Mouse (Mus musculus): ENCODE results near the gene Abcc2. TPM values are rescaled to one million over a fixed set of nuclear protein-coding genes. Genes with fewer than 3 reads are reported as not detected.
A peak's percentile ranks its signal among the peaks of the same experiment; 100 is the strongest.

The Abcc2 gene
- polyA plus RNA-seq, 1 experiment, result 0.75 TPM

GRCm38 (mm10) chr19:43809331-43809730 lies 27.3 kb downstream of the Abcc2 start:
- 45% methylated on average over 4 of the region's 4 CpGs for WGBS
- no peak overlapping the region for H3K4me3 ChIP-seq (replicated peaks; ENCODE audit: control insufficient read depth, low read depth, low read length)
- peaks cover 6% of the 10 kb centered on the region for H3K4me1 ChIP-seq (ENCODE audit: control insufficient read depth, insufficient read depth, low read length)
- TF ChIP-seq CTCF (IDR thresholded peaks at IDR 0.05; ENCODE audit: control insufficient read depth, insufficient read depth, low read length) (no peak), POLR2A (IDR thresholded peaks at IDR 0.05; ENCODE audit: borderline replicate concordance, control insufficient read depth, low read depth, low read length) (no peak)
- no peak overlapping the region for H3K27ac ChIP-seq (ENCODE audit: control insufficient read depth, insufficient read depth, low read depth, low read length, poor library complexity)

GRCm38 (mm10) chr19:43811419-43811818 lies 29.4 kb downstream of the Abcc2 start:
- no peak overlapping the region for H3K27ac ChIP-seq (ENCODE audit: control insufficient read depth, insufficient read depth, low read depth, low read length, poor library complexity)
- H3K4me3 ChIP-seq (replicated peaks; ENCODE audit: control insufficient read depth, low read depth, low read length), result no peak overlapping the region
- TF ChIP-seq POLR2A (IDR thresholded peaks at IDR 0.05; ENCODE audit: borderline replicate concordance, control insufficient read depth, low read depth, low read length) (no peak), CTCF (IDR thresholded peaks at IDR 0.05; ENCODE audit: control insufficient read depth, insufficient read depth, low read length) (no peak)
- peaks cover 6% of the 10 kb centered on the region for H3K4me1 ChIP-seq (ENCODE audit: control insufficient read depth, insufficient read depth, low read length)
- WGBS, result 76% methylated on average over 4 of the region's 4 CpGs

- Histone ChIP-seq H3K4me1 (ENCODE audit: control insufficient read depth, insufficient read depth, low read length) (peaks cover 6% of the 10 kb centered on the region), H3K4me3 (replicated peaks; ENCODE audit: control insufficient read depth, low read depth, low read length) (no peak overlapping the region), H3K27ac (ENCODE audit: control insufficient read depth, insufficient read depth, low read depth, low read length, poor library complexity) (no peak overlapping the region)
- 86% methylated on average over 10 of the region's 10 CpGs for WGBS
- TF ChIP-seq POLR2A (IDR thresholded peaks at IDR 0.05; ENCODE audit: borderline replicate concordance, control insufficient read depth, low read depth, low read length), result no peak
- TF ChIP-seq CTCF (IDR thresholded peaks at IDR 0.05; ENCODE audit: control insufficient read depth, insufficient read depth, low read length), result no peak
These were observed 31.3 kb downstream of the Abcc2 start for GRCm38 (mm10) chr19:43813315-43813714.

GRCm38 (mm10) chr19:43815661-43816414 lies 33.8 kb downstream of the Abcc2 start:
- H3K4me3 ChIP-seq (replicated peaks; ENCODE audit: control insufficient read depth, low read depth, low read length), result peak overlapping the region; percentile 35
- H3K4me1 ChIP-seq (ENCODE audit: control insufficient read depth, insufficient read depth, low read length), result peaks cover 3% of the 10 kb centered on the region; the same call in 1 of the 2 replicates
- 26% methylated on average over 14 of the region's 14 CpGs for WGBS
- H3K27ac ChIP-seq (ENCODE audit: control insufficient read depth, insufficient read depth, low read depth, low read length, poor library complexity), result no peak overlapping the region
- TF ChIP-seq CTCF (IDR thresholded peaks at IDR 0.05; ENCODE audit: control insufficient read depth, insufficient read depth, low read length) (no peak), POLR2A (IDR thresholded peaks at IDR 0.05; ENCODE audit: borderline replicate concordance, control insufficient read depth, low read depth, low read length) (no peak)

- WGBS, result 70% methylated on average over 8 of the region's 8 CpGs
- no peak overlapping the region for H3K4me3 ChIP-seq (replicated peaks; ENCODE audit: control insufficient read depth, low read depth, low read length)
- H3K4me1 ChIP-seq (ENCODE audit: control insufficient read depth, insufficient read depth, low read length), result no peaks in the 10 kb centered on the region
- no peak for TF ChIP-seq CTCF (IDR thresholded peaks at IDR 0.05; ENCODE audit: control insufficient read depth, insufficient read depth, low read length)
- TF ChIP-seq POLR2A (IDR thresholded peaks at IDR 0.05; ENCODE audit: borderline replicate concordance, control insufficient read depth, low read depth, low read length), result no peak
- H3K27ac ChIP-seq (ENCODE audit: control insufficient read depth, insufficient read depth, low read depth, low read length, poor library complexity), result no peak overlapping the region
These were observed 44.9 kb downstream of the Abcc2 start for GRCm38 (mm10) chr19:43826855-43827254.

GRCm38 (mm10) chr19:43832425-43833069 lies 50.6 kb downstream of the Abcc2 start:
- H3K27ac ChIP-seq (ENCODE audit: control insufficient read depth, insufficient read depth, low read depth, low read length, poor library complexity), result no peak overlapping the region; the same call in 1 of the 2 replicates
- no peak for TF ChIP-seq POLR2A (IDR thresholded peaks at IDR 0.05; ENCODE audit: borderline replicate concordance, control insufficient read depth, low read depth, low read length)
- peak; percentile 95 for TF ChIP-seq CTCF (IDR thresholded peaks at IDR 0.05; ENCODE audit: control insufficient read depth, insufficient read depth, low read length)
- no peaks in the 10 kb centered on the region; the same call in 1 of the 2 replicates for H3K4me1 ChIP-seq (ENCODE audit: control insufficient read depth, insufficient read depth, low read length)
- H3K4me3 ChIP-seq (replicated peaks; ENCODE audit: control insufficient read depth, low read depth, low read length), result no peak overlapping the region
- 33% methylated on average over 21 of the region's 21 CpGs for WGBS

GRCm38 (mm10) chr19:43843184-43843583 lies 61.2 kb downstream of the Abcc2 start:
- TF ChIP-seq CTCF (IDR thresholded peaks at IDR 0.05; ENCODE audit: control insufficient read depth, insufficient read depth, low read length), result no peak
- TF ChIP-seq POLR2A (IDR thresholded peaks at IDR 0.05; ENCODE audit: borderline replicate concordance, control insufficient read depth, low read depth, low read length), result no peak
- H3K27ac ChIP-seq (ENCODE audit: control insufficient read depth, insufficient read depth, low read depth, low read length, poor library complexity), result no peak overlapping the region
- no peak overlapping the region for H3K4me3 ChIP-seq (replicated peaks; ENCODE audit: control insufficient read depth, low read depth, low read length)
- H3K4me1 ChIP-seq (ENCODE audit: control insufficient read depth, insufficient read depth, low read length), result no peaks in the 10 kb centered on the region; the same call in 1 of the 2 replicates
- WGBS, result 57% methylated on average over 9 of the region's 9 CpGs

- Histone ChIP-seq H3K4me1 (ENCODE audit: control insufficient read depth, insufficient read depth, low read length) (no peaks in the 10 kb centered on the region; the same call in 1 of the 2 replicates), H3K27ac (ENCODE audit: control insufficient read depth, insufficient read depth, low read depth, low read length, poor library complexity) (no peak overlapping the region), H3K4me3 (replicated peaks; ENCODE audit: control insufficient read depth, low read depth, low read length) (no peak overlapping the region)
- TF ChIP-seq CTCF (IDR thresholded peaks at IDR 0.05; ENCODE audit: control insufficient read depth, insufficient read depth, low read length) (no peak), POLR2A (IDR thresholded peaks at IDR 0.05; ENCODE audit: borderline replicate concordance, control insufficient read depth, low read depth, low read length) (no peak)
- 67% methylated on average over 7 of the region's 7 CpGs for WGBS
These were observed 63.4 kb downstream of the Abcc2 start for GRCm38 (mm10) chr19:43845331-43845908.

Data from bone marrow, adult 2 months (tissue).